Comparison of ENCODE assay signal across 27 mouse cellular contexts in the genomic region with DNA sequence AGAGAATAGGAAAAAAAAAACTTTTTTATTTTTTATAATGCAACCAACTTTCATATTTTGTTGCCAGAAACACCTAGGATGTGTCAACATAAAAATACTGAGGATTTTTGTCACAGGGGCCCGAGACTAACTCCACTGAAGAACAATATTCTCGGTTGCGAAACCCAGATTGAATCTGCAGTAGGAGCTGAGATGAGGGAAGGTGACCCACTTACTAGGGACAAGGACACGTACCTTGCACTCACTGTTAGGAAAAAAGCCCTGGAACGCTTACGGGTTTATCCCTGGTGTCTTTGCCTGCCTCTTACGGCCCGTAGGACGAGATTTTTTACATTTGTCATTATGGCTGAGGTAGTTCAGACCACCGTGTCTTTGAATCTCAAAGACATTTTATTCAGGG.
"Had no signal": no experiment of that assay in that cellular context is flagged by ENCODE, and none has a peak within 500 bp of the region (broad histone marks: within the 10 kb centered on the region; RNA-seq: fewer than 3 reads in every experiment).

No protein-coding gene starts in this region.

- ATAC-seq: hindbrain, embryonic 16.5 days; inflammation-experienced regulatory T-cells, adult 6 months; intestine, embryonic 15.5 days; intestine, postnatal 0 days had no signal

- H3K27ac ChIP-seq: gastrocnemius, adult 2 months; heart, embryonic 15.5 days; hindbrain, embryonic 12.5 days; hindbrain, embryonic 14.5 days; intestine, embryonic 15.5 days; layer of hippocampus, adult 2 months; left cerebral cortex, adult 2 months; limb, embryonic 10.5 days; limb, embryonic 12.5 days; liver, embryonic 14.5 days had no signal

- DNase-seq: gastrocnemius, adult 2 months; gastrocnemius, postnatal 10 days; gastrocnemius, postnatal 25 days; heart, adult 18-20 months; heart, postnatal 14 days; heart, postnatal 36 days; kidney, adult 18-20 months; kidney, adult 8-10 months; kidney, postnatal 10 days; kidney, postnatal 25 days; kidney, postnatal 4 days had no signal

- H3K9ac ChIP-seq: heart, embryonic 15.5 days; hindbrain, embryonic 12.5 days; hindbrain, embryonic 14.5 days; intestine, embryonic 15.5 days; limb, embryonic 12.5 days; liver, embryonic 14.5 days had no signal

- H3K36me3 ChIP-seq: heart, embryonic 15.5 days; hindbrain, embryonic 12.5 days; intestine, embryonic 15.5 days; limb, embryonic 12.5 days had no signal

- H3K4me3 ChIP-seq: gastrocnemius, adult 2 months; heart, embryonic 13.5 days; heart, embryonic 15.5 days; hindbrain, embryonic 10.5 days; hindbrain, embryonic 12.5 days; intestine, embryonic 15.5 days; layer of hippocampus, adult 2 months; left cerebral cortex, adult 2 months; limb, embryonic 10.5 days; limb, embryonic 12.5 days had no signal

- H3K4me2 ChIP-seq: heart, embryonic 11.5 days; heart, embryonic 13.5 days; heart, embryonic 15.5 days; hindbrain, embryonic 12.5 days; hindbrain, embryonic 14.5 days; intestine, embryonic 15.5 days; limb, embryonic 12.5 days; liver, embryonic 11.5 days had no signal

- H3K27me3 ChIP-seq: heart, embryonic 13.5 days; heart, embryonic 15.5 days; hindbrain, embryonic 12.5 days; intestine, embryonic 15.5 days; limb, embryonic 12.5 days had no signal

- H3K9me3 ChIP-seq: heart, embryonic 13.5 days; heart, embryonic 15.5 days; hindbrain, embryonic 10.5 days; hindbrain, embryonic 12.5 days; intestine, embryonic 15.5 days; limb, embryonic 10.5 days had no signal
